Mouse (Mus musculus) bone marrow macrophage, adult 2 months (primary cell): ENCODE results near the gene Hist1h2ah.

ENCODE experiments used
- CTCF ChIP-seq: IDR thresholded peaks from 2 replicates; pipeline ENCODE4 v1.5.1; 2012; ENCODE audit warnings: low read depth, mild to moderate bottlenecking, low read length, moderate library complexity
- POLR2A ChIP-seq: IDR thresholded peaks from 2 replicates; pipeline ENCODE4 v1.6.1; 2012; ENCODE audit warnings: mild to moderate bottlenecking, low read depth, low read length, borderline replicate concordance

- TF ChIP-seq CTCF: no peak
- TF ChIP-seq POLR2A: no peak
Observed at GRCm38 (mm10) chr13:22013716-22014115, 21.7 kb downstream of the Hist1h2ah start.
